Mouse (Mus musculus): ENCODE data around the gene Rsc1a1. TPM values are rescaled to one million over a fixed set of nuclear protein-coding genes. Genes with fewer than 3 reads are reported as not detected.
A peak's percentile ranks its signal among the peaks of the same experiment; 100 is the strongest.

Gene Rsc1a1
- 5.6 TPM in 1 of 2 replicates, not detected in the other for polyA plus RNA-seq (2012; ENCODE audit: insufficient read depth, insufficient read length, missing spikeins)

DNA sequence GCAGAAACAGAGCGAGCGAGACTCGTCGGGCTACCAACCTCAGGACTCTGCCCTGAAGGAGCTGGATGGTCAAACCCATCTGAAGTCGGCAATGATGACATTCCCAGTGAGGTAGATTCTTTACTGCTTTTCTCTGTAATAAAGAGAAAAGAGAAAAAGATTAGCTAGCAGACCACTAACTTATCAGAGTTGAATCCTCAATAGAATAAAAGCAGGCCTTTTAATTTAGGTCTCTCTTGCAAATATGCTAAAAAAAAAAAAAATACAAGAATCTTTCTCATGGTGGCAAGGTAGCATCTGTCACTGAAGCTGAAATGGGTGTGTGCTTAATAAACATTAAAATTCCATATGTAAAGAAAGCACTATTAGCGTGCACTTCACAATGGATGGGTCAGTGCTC lies at the start of gene Rsc1a1:
Gene Rsc1a1, minus strand, starts transcription at position 101 of the 400 bp plus-strand sequence.
- Histone ChIP-seq H3K4me3 (ENCODE audit: insufficient read depth, low read length) (no peak within 1 kb of the TSS), H3K4me1 (ENCODE audit: control insufficient read depth, insufficient read depth, low read length) (peaks cover 19% of the 10 kb centered on the region), H3K27ac (ENCODE audit: insufficient read depth, low read depth, low read length) (no peak within 1 kb of the TSS)
- TF ChIP-seq POLR2A (IDR thresholded peaks at IDR 0.05; ENCODE audit: borderline replicate concordance, low read depth, low read length) (no peak), CTCF (IDR thresholded peaks at IDR 0.05; ENCODE audit: low read depth, low read length) (no peak)

DNA sequence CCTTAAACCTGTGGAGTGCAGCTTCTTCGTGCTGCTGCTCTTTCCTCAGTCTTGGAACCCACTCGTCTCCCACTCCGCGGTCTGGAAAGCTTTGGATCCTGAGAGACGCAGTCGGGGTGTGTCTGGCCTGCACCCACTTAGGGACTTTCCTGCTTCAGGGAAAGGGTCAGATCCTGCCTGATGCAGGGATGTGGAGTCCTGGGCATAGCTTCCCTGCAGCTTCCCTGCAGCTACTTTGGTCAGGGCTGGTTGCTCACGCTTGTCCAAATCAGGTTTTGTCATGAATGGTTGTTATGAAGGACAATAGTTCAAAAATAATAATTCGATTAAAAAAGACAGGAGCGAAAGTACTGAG lies 49.8 kb upstream of the Rsc1a1 start:
- Histone ChIP-seq H3K4me3 (ENCODE audit: insufficient read depth, low read length) (no peak overlapping the region), H3K27ac (ENCODE audit: insufficient read depth, low read depth, low read length) (no peak overlapping the region), H3K4me1 (ENCODE audit: control insufficient read depth, insufficient read depth, low read length) (peaks cover 22% of the 10 kb centered on the region)
- no peak for TF ChIP-seq CTCF (IDR thresholded peaks at IDR 0.05; ENCODE audit: low read depth, low read length)
- TF ChIP-seq POLR2A (IDR thresholded peaks at IDR 0.05; ENCODE audit: borderline replicate concordance, low read depth, low read length) = no peak

DNA sequence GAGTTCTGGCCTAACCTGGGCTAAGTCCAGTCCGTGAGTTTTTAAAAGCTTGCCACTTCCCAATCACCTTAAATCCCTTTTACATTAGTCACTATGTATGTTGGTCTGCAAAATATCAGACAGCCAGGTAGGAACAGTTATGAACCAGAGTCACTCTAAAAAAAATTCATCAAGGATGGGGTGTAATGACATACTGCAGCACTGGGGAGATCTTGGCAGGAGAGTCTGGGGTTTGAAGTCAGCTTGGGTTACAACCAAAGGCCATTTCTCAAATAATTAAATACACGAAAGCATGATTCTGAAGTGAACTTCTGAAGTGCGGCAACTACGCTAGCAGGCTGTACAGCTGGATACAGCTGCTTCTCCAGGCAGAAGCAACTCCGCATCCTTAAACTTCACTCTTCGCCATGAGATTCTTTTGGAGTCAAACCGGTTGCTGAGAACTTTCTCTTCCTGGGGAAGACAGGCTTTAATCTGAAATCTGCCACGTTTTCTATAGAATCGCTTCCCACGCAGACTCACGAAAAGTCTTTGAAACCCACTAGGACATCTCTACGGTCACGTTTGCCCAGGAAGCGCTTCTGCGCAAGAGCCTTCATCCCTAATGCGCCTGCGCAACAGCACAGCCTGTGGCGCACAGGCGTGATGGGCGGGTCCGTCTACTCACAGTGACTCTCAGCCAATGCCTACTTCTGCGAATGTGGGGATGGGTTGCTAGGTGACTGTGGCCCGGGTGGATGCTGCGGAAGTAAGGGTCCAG lies 49.2 kb upstream of the Rsc1a1 start:
- peaks cover 22% of the 10 kb centered on the region for H3K4me1 ChIP-seq (ENCODE audit: control insufficient read depth, insufficient read depth, low read length)

DNA sequence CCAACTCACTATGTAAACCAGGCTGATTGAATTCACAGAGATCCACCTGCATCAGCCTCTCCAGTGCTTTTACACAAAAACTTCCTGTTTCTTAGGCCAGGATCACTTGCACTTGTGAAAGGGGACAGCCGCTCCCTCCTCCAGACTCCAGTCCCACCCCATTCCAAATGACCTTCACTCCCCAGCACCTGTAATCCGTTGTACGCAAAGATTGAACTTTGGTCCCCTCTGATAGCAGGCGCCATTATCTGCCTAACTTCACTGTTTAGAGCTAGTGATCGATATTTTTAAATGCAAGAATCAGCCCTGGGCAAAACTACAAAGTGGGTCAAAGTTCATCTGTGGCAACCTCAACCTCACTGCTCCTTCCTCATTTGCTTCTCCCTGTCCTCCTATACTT lies 46.4 kb upstream of the Rsc1a1 start:
- H3K27ac ChIP-seq (ENCODE audit: insufficient read depth, low read depth, low read length) = no peak overlapping the region; the same call in 1 of the 2 replicates
- H3K4me3 ChIP-seq (ENCODE audit: insufficient read depth, low read length) = no peak overlapping the region
- TF ChIP-seq POLR2A (IDR thresholded peaks at IDR 0.05; ENCODE audit: borderline replicate concordance, low read depth, low read length) (no peak), CTCF (IDR thresholded peaks at IDR 0.05; ENCODE audit: low read depth, low read length) (no peak)
- H3K4me1 ChIP-seq (ENCODE audit: control insufficient read depth, insufficient read depth, low read length) = peaks cover 30% of the 10 kb centered on the region

More for the DNA sequence above, 49.2 kb upstream of the Rsc1a1 start:
- Histone ChIP-seq H3K4me3 (ENCODE audit: insufficient read depth, low read length) (peak overlapping the region; percentile 41), H3K27ac (ENCODE audit: insufficient read depth, low read depth, low read length) (peak overlapping the region; percentile 2; the same call in 1 of the 2 replicates)
- TF ChIP-seq POLR2A (IDR thresholded peaks at IDR 0.05; ENCODE audit: borderline replicate concordance, low read depth, low read length) = no peak

DNA sequence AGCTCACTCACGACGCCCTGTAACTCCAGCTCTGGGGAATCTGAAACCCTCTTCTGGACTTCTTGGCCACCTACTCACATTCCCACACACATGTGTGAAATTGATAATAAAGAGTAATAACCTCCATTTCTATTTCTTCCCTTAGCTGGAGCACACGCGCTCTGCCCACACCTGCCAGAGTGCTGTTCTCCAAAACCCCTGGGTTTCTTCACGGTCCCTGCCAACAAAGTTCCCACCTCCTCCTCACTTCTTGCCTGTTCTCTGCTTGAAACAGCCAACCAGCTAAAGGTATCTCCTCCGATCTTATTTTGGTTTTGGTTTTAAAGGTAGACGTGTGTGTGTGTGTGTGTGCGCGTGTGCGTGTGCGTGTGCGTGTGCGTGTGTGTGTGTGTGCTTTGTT lies 45.0 kb upstream of the Rsc1a1 start:
- Histone ChIP-seq H3K4me3 (ENCODE audit: insufficient read depth, low read length) (no peak overlapping the region), H3K27ac (ENCODE audit: insufficient read depth, low read depth, low read length) (no peak overlapping the region), H3K4me1 (ENCODE audit: control insufficient read depth, insufficient read depth, low read length) (peaks cover 24% of the 10 kb centered on the region)
- TF ChIP-seq CTCF (IDR thresholded peaks at IDR 0.05; ENCODE audit: low read depth, low read length) (no peak), POLR2A (IDR thresholded peaks at IDR 0.05; ENCODE audit: borderline replicate concordance, low read depth, low read length) (no peak)

GRCm38 (mm10) chr4:141729266-141729665 lies 43.9 kb upstream of the Rsc1a1 start:
- Histone ChIP-seq H3K4me1 (ENCODE audit: control insufficient read depth, insufficient read depth, low read length) (peaks cover 30% of the 10 kb centered on the region), H3K27ac (ENCODE audit: insufficient read depth, low read depth, low read length) (no peak overlapping the region)
- TF ChIP-seq CTCF (IDR thresholded peaks at IDR 0.05; ENCODE audit: low read depth, low read length) = no peak
- TF ChIP-seq POLR2A (IDR thresholded peaks at IDR 0.05; ENCODE audit: borderline replicate concordance, low read depth, low read length) = no peak

GRCm38 (mm10) chr4:141725738-141726137 lies 40.3 kb upstream of the Rsc1a1 start:
- no peak for TF ChIP-seq POLR2A (IDR thresholded peaks at IDR 0.05; ENCODE audit: borderline replicate concordance, low read depth, low read length)
- TF ChIP-seq CTCF (IDR thresholded peaks at IDR 0.05; ENCODE audit: low read depth, low read length) = no peak
- Histone ChIP-seq H3K4me1 (ENCODE audit: control insufficient read depth, insufficient read depth, low read length) (peaks cover 26% of the 10 kb centered on the region), H3K4me3 (ENCODE audit: insufficient read depth, low read length) (no peak overlapping the region), H3K27ac (ENCODE audit: insufficient read depth, low read depth, low read length) (no peak overlapping the region)

More at GRCm38 (mm10) chr4:141729266-141729665, 43.9 kb upstream of the Rsc1a1 start:
- no peak overlapping the region for H3K4me3 ChIP-seq (ENCODE audit: insufficient read depth, low read length)

DNA sequence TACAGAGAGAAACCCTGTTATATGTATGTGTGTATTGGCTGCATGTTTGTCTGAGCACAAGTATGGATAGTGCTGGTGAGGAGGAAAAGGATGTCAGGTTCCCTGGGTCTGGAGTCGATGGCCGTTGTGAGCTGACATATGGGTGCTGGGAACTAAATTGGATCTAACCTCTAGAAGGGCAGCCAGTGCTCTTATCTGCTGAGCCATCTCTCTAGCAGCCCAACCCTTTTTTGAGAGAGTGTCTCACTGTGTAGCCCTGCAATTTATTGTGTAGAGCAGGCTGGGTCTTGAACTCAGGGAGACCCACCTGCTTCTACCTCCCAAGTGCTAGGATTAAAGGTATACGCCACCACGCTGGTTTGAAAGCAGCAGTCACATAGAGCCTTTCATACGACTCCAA lies 39.9 kb upstream of the Rsc1a1 start:
- Histone ChIP-seq H3K4me3 (ENCODE audit: insufficient read depth, low read length) (no peak overlapping the region), H3K4me1 (ENCODE audit: control insufficient read depth, insufficient read depth, low read length) (peaks cover 30% of the 10 kb centered on the region), H3K27ac (ENCODE audit: insufficient read depth, low read depth, low read length) (peak overlapping the region; percentile 63)
- TF ChIP-seq CTCF (IDR thresholded peaks at IDR 0.05; ENCODE audit: low read depth, low read length) (no peak), POLR2A (IDR thresholded peaks at IDR 0.05; ENCODE audit: borderline replicate concordance, low read depth, low read length) (no peak)

GRCm38 (mm10) chr4:141724594-141724993 lies 39.2 kb upstream of the Rsc1a1 start:
- H3K27ac ChIP-seq (ENCODE audit: insufficient read depth, low read depth, low read length) = peak overlapping the region; percentile 63
- no peak for TF ChIP-seq POLR2A (IDR thresholded peaks at IDR 0.05; ENCODE audit: borderline replicate concordance, low read depth, low read length)
- TF ChIP-seq CTCF (IDR thresholded peaks at IDR 0.05; ENCODE audit: low read depth, low read length) = no peak
- H3K4me1 ChIP-seq (ENCODE audit: control insufficient read depth, insufficient read depth, low read length) = peaks cover 36% of the 10 kb centered on the region
- H3K4me3 ChIP-seq (ENCODE audit: insufficient read depth, low read length) = peak overlapping the region; percentile 49

DNA sequence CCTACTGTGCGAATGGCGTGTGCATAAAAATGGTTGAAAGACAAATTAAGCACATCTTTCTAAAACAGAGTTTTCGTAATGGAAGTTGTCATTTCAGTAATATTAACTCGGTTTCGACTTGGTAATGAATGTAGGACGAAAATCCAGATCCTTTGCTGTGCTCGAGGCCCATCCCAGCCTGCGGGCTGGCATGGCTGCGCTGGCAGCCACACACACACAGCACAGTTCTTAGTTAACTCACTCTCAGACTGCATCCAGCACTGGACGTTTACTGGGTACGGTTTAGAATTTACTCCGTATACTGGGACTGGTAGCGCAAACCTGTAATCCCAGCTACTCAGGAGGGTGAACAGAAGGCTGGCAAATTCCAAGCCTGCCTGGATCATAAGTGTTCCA lies 38.3 kb upstream of the Rsc1a1 start:
- TF ChIP-seq POLR2A (IDR thresholded peaks at IDR 0.05; ENCODE audit: borderline replicate concordance, low read depth, low read length) (no peak), CTCF (IDR thresholded peaks at IDR 0.05; ENCODE audit: low read depth, low read length) (0 out of 2 replicates have a peak, but pooled peaks have one; percentile 26)
- Histone ChIP-seq H3K27ac (ENCODE audit: insufficient read depth, low read depth, low read length) (peak overlapping the region; percentile 63), H3K4me1 (ENCODE audit: control insufficient read depth, insufficient read depth, low read length) (peaks cover 42% of the 10 kb centered on the region), H3K4me3 (ENCODE audit: insufficient read depth, low read length) (peak overlapping the region; percentile 83)
